Mouse (Mus musculus) hindbrain, embryonic 13.5 days (tissue): ENCODE results near the gene Pth1r. TPM values are rescaled to one million over a fixed set of nuclear protein-coding genes. Genes with fewer than 3 reads are reported as not detected.

ENCODE experiments used
- ATAC-seq: fragments of 200-750 bp; cut with Nextera tagmentation; 2 replicates; pipeline ENCODE4 v1.8.0; 2017; ENCODE audit warnings: moderate TSS enrichment; ENCODE audit not compliant: low FRiP score
- H3K27ac ChIP-seq: fragments of 300-500 bp; sonication (generic); 2 replicates; pipeline ENCODE4 v1.5.1; 2015; ENCODE audit warnings: inconsistent platforms, mild to moderate bottlenecking, moderate library complexity
- H3K27me3 ChIP-seq: fragments of 300-500 bp; sonication (generic); 2 replicates; pipeline ENCODE4 v1.6.1; 2015; ENCODE audit warnings: mild to moderate bottlenecking, inconsistent platforms
- H3K36me3 ChIP-seq: fragments of 300-500 bp; sonication (generic); 2 replicates; pipeline ENCODE4 v1.6.1; 2015; ENCODE audit warnings: mild to moderate bottlenecking, inconsistent platforms
- H3K4me1 ChIP-seq: fragments of 300-500 bp; sonication (generic); replicated peaks from 2 replicates; pipeline ENCODE4 v1.6.1; 2015; ENCODE audit warnings: inconsistent platforms
- H3K4me2 ChIP-seq: fragments of 300-500 bp; sonication (generic); 2 replicates; pipeline ENCODE4 v1.6.1; 2015; ENCODE audit warnings: inconsistent platforms, mild to moderate bottlenecking, moderate library complexity
- H3K4me3 ChIP-seq: fragments of 300-500 bp; sonication (generic); 2 replicates; pipeline ENCODE4 v1.5.1; 2015; ENCODE audit warnings: mild to moderate bottlenecking, inconsistent platforms
- H3K9ac ChIP-seq: fragments of 300-500 bp; sonication (generic); 2 replicates; pipeline ENCODE4 v1.6.1; 2015; ENCODE audit warnings: mild to moderate bottlenecking, inconsistent platforms
- H3K9me3 ChIP-seq: fragments of 300-500 bp; sonication (generic); 2 replicates; pipeline ENCODE4 v1.6.1; 2016; ENCODE audit warnings: inconsistent platforms
- WGBS: fragments of 180-500 bp; shearing (Covaris S2); methylation state at CpG from one replicate; pipeline ENCODE4 v1.1.7; 2015; 5-methylcytosine and 5-hydroxymethylcytosine counted together
- polyA plus RNA-seq: library from polyadenylated mRNA; unstranded; fragments of >200 nt; fragmentation: Nextera tagmentation; extraction: Ambion mirVana; gene quantifications from 2 replicates; pipeline ENCODE4 v1.2.1, GENCODE M21; 2015

The Pth1r gene
- polyA plus RNA-seq, 1 experiment from 2014 or later: 13.7 TPM

GRCm38 (mm10) chr9:110726867-110727266, 20.1 kb downstream of the Pth1r start:
- Histone ChIP-seq H3K4me3 (peak overlapping the region; percentile 27), H3K27ac (no peak overlapping the region), H3K36me3 (peaks cover 13% of the 10 kb centered on the region), H3K4me2 (peak overlapping the region; percentile 56), H3K4me1 (peaks cover 31% of the 10 kb centered on the region), H3K27me3 (peaks cover 44% of the 10 kb centered on the region), H3K9ac (peak overlapping the region; percentile 63), H3K9me3 (no peaks in the 10 kb centered on the region)
- WGBS: 12% methylated on average over 32 of the region's 33 CpGs
- ATAC-seq: no peak

GRCm38 (mm10) chr9:110725721-110726135, 21.2 kb downstream of the Pth1r start:
- 11% methylated on average over 9 of the region's 9 CpGs for whole genome bisulfite sequencing

GRCm38 (mm10) chr9:110722060-110722459, 24.9 kb downstream of the Pth1r start:
- Histone ChIP-seq H3K9me3 (no peaks in the 10 kb centered on the region), H3K4me3 (no peak overlapping the region), H3K27ac (no peak overlapping the region), H3K27me3 (peaks cover 9% of the 10 kb centered on the region), H3K36me3 (peaks cover 18% of the 10 kb centered on the region), H3K4me1 (peaks cover 30% of the 10 kb centered on the region), H3K4me2 (no peak overlapping the region), H3K9ac (no peak overlapping the region)
- WGBS: 74% methylated on average over 10 of the region's 10 CpGs
- no peak for ATAC-seq

More at GRCm38 (mm10) chr9:110725721-110726135, 21.2 kb downstream of the Pth1r start:
- peak; percentile 52 for ATAC-seq
- H3K4me2 ChIP-seq: no peak overlapping the region
- peaks cover 31% of the 10 kb centered on the region for H3K4me1 ChIP-seq
- H3K27me3 ChIP-seq: peaks cover 35% of the 10 kb centered on the region
- no peak overlapping the region for H3K27ac ChIP-seq
- no peak overlapping the region for H3K4me3 ChIP-seq
- H3K9me3 ChIP-seq: no peaks in the 10 kb centered on the region
- peaks cover 13% of the 10 kb centered on the region for H3K36me3 ChIP-seq
- 0 out of 2 replicates have a peak overlapping the region, but pooled peaks have one; percentile 25 for H3K9ac ChIP-seq

- H3K9me3 ChIP-seq: no peaks in the 10 kb centered on the region
- no peak for ATAC-seq
- no peak overlapping the region for H3K4me2 ChIP-seq
- WGBS: 71% methylated on average over 5 of the region's 5 CpGs
- H3K4me1 ChIP-seq: peaks cover 10% of the 10 kb centered on the region; the same call in 1 of the 2 replicates
- peaks cover 22% of the 10 kb centered on the region for H3K36me3 ChIP-seq
- no peak overlapping the region for H3K27ac ChIP-seq
- no peaks in the 10 kb centered on the region for H3K27me3 ChIP-seq
- no peak overlapping the region for H3K4me3 ChIP-seq
- H3K9ac ChIP-seq: no peak overlapping the region; the same call in 1 of the 2 replicates
Measured at GRCm38 (mm10) chr9:110719977-110720376, 27.0 kb downstream of the Pth1r start.

GRCm38 (mm10) chr9:110718810-110719209, 28.1 kb downstream of the Pth1r start:
- peaks cover 23% of the 10 kb centered on the region for H3K36me3 ChIP-seq
- no peak overlapping the region for H3K4me3 ChIP-seq
- WGBS: 90% methylated on average over 3 of the region's 3 CpGs
- no peak overlapping the region for H3K9ac ChIP-seq
- no peaks in the 10 kb centered on the region for H3K9me3 ChIP-seq
- no peaks in the 10 kb centered on the region for H3K27me3 ChIP-seq
- H3K4me2 ChIP-seq: no peak overlapping the region
- peaks cover 10% of the 10 kb centered on the region; the same call in 1 of the 2 replicates for H3K4me1 ChIP-seq
- H3K27ac ChIP-seq: no peak overlapping the region
- no peak for ATAC-seq

GRCm38 (mm10) chr9:110718071-110718470, 28.9 kb downstream of the Pth1r start:
- Histone ChIP-seq H3K36me3 (peaks cover 23% of the 10 kb centered on the region), H3K27ac (no peak overlapping the region), H3K4me2 (no peak overlapping the region), H3K4me1 (peaks cover 10% of the 10 kb centered on the region; the same call in 1 of the 2 replicates), H3K4me3 (no peak overlapping the region), H3K27me3 (no peaks in the 10 kb centered on the region), H3K9me3 (no peaks in the 10 kb centered on the region), H3K9ac (no peak overlapping the region)
- no peak for ATAC-seq
- 92% methylated on average over 6 of the region's 6 CpGs for WGBS

GRCm38 (mm10) chr9:110716775-110717174, 30.2 kb downstream of the Pth1r start:
- 26% methylated on average over 4 of the region's 4 CpGs for WGBS

GRCm38 (mm10) chr9:110715426-110715825, 31.5 kb downstream of the Pth1r start:
- H3K9me3 ChIP-seq: no peaks in the 10 kb centered on the region
- peaks cover 6% of the 10 kb centered on the region; the same call in 1 of the 2 replicates for H3K4me1 ChIP-seq
- no peaks in the 10 kb centered on the region for H3K27me3 ChIP-seq
- no peak overlapping the region for H3K4me3 ChIP-seq
- no peak for ATAC-seq
- no peak overlapping the region for H3K27ac ChIP-seq
- 76% methylated on average over 1 of the region's 1 CpGs for WGBS
- peaks cover 46% of the 10 kb centered on the region for H3K36me3 ChIP-seq
- peak overlapping the region; percentile 19; the same call in 1 of the 2 replicates for H3K9ac ChIP-seq
- H3K4me2 ChIP-seq: no peak overlapping the region

More at GRCm38 (mm10) chr9:110716775-110717174, 30.2 kb downstream of the Pth1r start:
- Histone ChIP-seq H3K9ac (no peak overlapping the region), H3K9me3 (no peaks in the 10 kb centered on the region), H3K4me2 (no peak overlapping the region), H3K27me3 (no peaks in the 10 kb centered on the region), H3K4me1 (peaks cover 6% of the 10 kb centered on the region; the same call in 1 of the 2 replicates), H3K4me3 (no peak overlapping the region), H3K36me3 (peaks cover 36% of the 10 kb centered on the region), H3K27ac (no peak overlapping the region)
- peak; percentile 78 for ATAC-seq

GRCm38 (mm10) chr9:110713389-110713788, 33.6 kb downstream of the Pth1r start:
- H3K4me2 ChIP-seq: no peak overlapping the region
- no peak for ATAC-seq
- 91% methylated on average over 1 of the region's 1 CpGs for WGBS
- H3K27me3 ChIP-seq: no peaks in the 10 kb centered on the region
- no peak overlapping the region for H3K27ac ChIP-seq
- no peaks in the 10 kb centered on the region for H3K9me3 ChIP-seq
- no peak overlapping the region for H3K4me3 ChIP-seq
- H3K36me3 ChIP-seq: peaks cover 46% of the 10 kb centered on the region
- H3K9ac ChIP-seq: no peak overlapping the region
- H3K4me1 ChIP-seq: 0 out of 2 replicates have a peak, but pooled peaks cover 4% of the 10 kb centered on the region

GRCm38 (mm10) chr9:110712545-110712944, 34.4 kb downstream of the Pth1r start:
- Histone ChIP-seq H3K27me3 (no peaks in the 10 kb centered on the region), H3K27ac (no peak overlapping the region), H3K4me1 (0 out of 2 replicates have a peak, but pooled peaks cover 4% of the 10 kb centered on the region), H3K9me3 (no peaks in the 10 kb centered on the region), H3K4me3 (no peak overlapping the region), H3K4me2 (no peak overlapping the region), H3K36me3 (peaks cover 42% of the 10 kb centered on the region), H3K9ac (no peak overlapping the region)
- no peak for ATAC-seq
- 97% methylated on average over 4 of the region's 4 CpGs for WGBS

- Histone ChIP-seq H3K27ac (no peak overlapping the region), H3K36me3 (peaks cover 41% of the 10 kb centered on the region), H3K4me3 (no peak overlapping the region), H3K27me3 (no peaks in the 10 kb centered on the region), H3K4me2 (no peak overlapping the region), H3K9me3 (no peaks in the 10 kb centered on the region), H3K4me1 (0 out of 2 replicates have a peak, but pooled peaks cover 4% of the 10 kb centered on the region), H3K9ac (no peak overlapping the region)
- 94% methylated on average over 6 of the region's 6 CpGs for WGBS
- no peak for ATAC-seq
Measured at GRCm38 (mm10) chr9:110711996-110712395, 34.9 kb downstream of the Pth1r start.

- H3K4me3 ChIP-seq: no peak overlapping the region
- H3K9ac ChIP-seq: no peak overlapping the region
- 0 out of 2 replicates have a peak, but pooled peaks cover 4% of the 10 kb centered on the region for H3K4me1 ChIP-seq
- H3K4me2 ChIP-seq: no peak overlapping the region
- WGBS: 100% methylated on average over 1 of the region's 1 CpGs
- ATAC-seq: no peak
- peaks cover 41% of the 10 kb centered on the region for H3K36me3 ChIP-seq
- H3K27me3 ChIP-seq: no peaks in the 10 kb centered on the region
- no peak overlapping the region for H3K27ac ChIP-seq
- H3K9me3 ChIP-seq: no peaks in the 10 kb centered on the region
Measured at GRCm38 (mm10) chr9:110711532-110711931, 35.4 kb downstream of the Pth1r start.
